Mouse (Mus musculus) bone marrow, adult 2 months (tissue): ENCODE measurements around the gene Il18rap.

Source experiments
- CTCF ChIP-seq: fragments of 200-500 bp; IDR thresholded peaks from 2 replicates; pipeline ENCODE4 v1.5.1; 2011; ENCODE audit warnings: low read length, control low read depth; ENCODE audit not compliant: control insufficient read depth, insufficient read depth
- POLR2A ChIP-seq: fragments of 200-500 bp; IDR thresholded peaks from 2 replicates; pipeline ENCODE4 v1.6.1; 2011; ENCODE audit warnings: low read depth, mild to moderate bottlenecking, control low read depth, low read length, borderline replicate concordance; ENCODE audit not compliant: control insufficient read depth

DNA sequence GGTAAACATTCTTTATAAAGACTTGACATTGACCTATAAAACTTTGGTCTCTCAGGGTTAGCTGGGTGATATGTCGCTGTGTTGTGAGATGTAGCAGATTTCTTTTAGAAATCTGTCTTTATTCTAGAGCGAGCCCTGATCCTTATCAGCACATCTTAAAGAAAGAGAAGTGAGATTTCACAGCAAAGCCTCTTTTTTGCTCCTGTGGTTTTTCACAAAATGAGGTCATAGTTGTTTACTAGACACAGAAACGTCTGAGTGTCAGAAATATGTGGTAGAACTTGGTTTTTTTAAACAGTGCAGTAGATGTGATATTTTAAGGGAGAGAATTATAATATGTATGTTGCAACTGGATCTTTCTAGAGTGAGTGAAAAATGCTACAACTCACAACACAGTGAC, 39.5 kb upstream of the Il18rap start:
- TF ChIP-seq CTCF (no peak), POLR2A (no peak)
